Mouse (Mus musculus) liver, embryonic 16.5 days (tissue): Measurements from ENCODE around the gene Med8. TPM values are rescaled to one million over a fixed set of nuclear protein-coding genes. Genes with fewer than 3 reads are reported as not detected.

Experiments
- ATAC-seq: fragments of 200-750 bp; cut with Nextera tagmentation; 2 replicates; pipeline ENCODE4 v1.8.0; 2017; ENCODE audit warnings: low read depth, mild to moderate bottlenecking, moderate number of reproducible peaks, moderate library complexity
- H3K27ac ChIP-seq: fragments of 300-500 bp; sonication (generic); 2 replicates; pipeline ENCODE4 v1.5.1; 2014; ENCODE audit warnings: mild to moderate bottlenecking, low read length
- H3K27me3 ChIP-seq: fragments of 300-500 bp; sonication (generic); 2 replicates; pipeline ENCODE4 v1.6.1; 2014; ENCODE audit warnings: low read depth, low read length, mixed read lengths; ENCODE audit not compliant: control insufficient read depth, insufficient read depth
- H3K36me3 ChIP-seq: fragments of 300-500 bp; sonication (generic); 2 replicates; pipeline ENCODE4 v1.6.1; 2014; ENCODE audit warnings: mild to moderate bottlenecking; ENCODE audit not compliant: control insufficient read depth, insufficient read depth
- H3K4me1 ChIP-seq: fragments of 300-500 bp; sonication (generic); 2 replicates; pipeline ENCODE4 v1.6.1; 2014; ENCODE audit warnings: low read depth, low read length, mixed read lengths; ENCODE audit not compliant: control insufficient read depth
- H3K4me2 ChIP-seq: fragments of 300-500 bp; sonication (generic); 2 replicates; pipeline ENCODE4 v1.6.1; 2014; ENCODE audit warnings: low read depth, low read length, mixed read lengths
- H3K4me3 ChIP-seq: fragments of 300-500 bp; sonication (generic); 2 replicates; pipeline ENCODE4 v1.5.1; 2014; ENCODE audit warnings: low read depth, mild to moderate bottlenecking, low read length
- H3K9ac ChIP-seq: fragments of 300-500 bp; sonication (generic); 2 replicates; pipeline ENCODE4 v1.6.1; 2014; ENCODE audit warnings: low read depth, low read length
- H3K9me3 ChIP-seq: fragments of 300-500 bp; sonication (generic); replicated peaks from 2 replicates; pipeline ENCODE4 v1.6.1; 2016; ENCODE audit warnings: low read length; ENCODE audit not compliant: control insufficient read depth
- WGBS: fragments of 180-500 bp; shearing (Covaris S2); extraction: QIAGEN DNeasy Blood & Tissue Kit; methylation state at CpG from one replicate; pipeline ENCODE4 v1.1.7; 2014; ENCODE audit not compliant: insufficient replicate concordance; 5-methylcytosine and 5-hydroxymethylcytosine counted together
- polyA plus RNA-seq: library from polyadenylated mRNA; unstranded; fragments of >200 nt; fragmentation: Nextera tagmentation; extraction: Ambion mirVana; gene quantifications from 2 replicates; pipeline ENCODE4 v1.2.1, GENCODE M21; 2015

The Med8 gene
- polyA plus RNA-seq, 1 experiment from 2014 or later: 60.9 TPM

DNA sequence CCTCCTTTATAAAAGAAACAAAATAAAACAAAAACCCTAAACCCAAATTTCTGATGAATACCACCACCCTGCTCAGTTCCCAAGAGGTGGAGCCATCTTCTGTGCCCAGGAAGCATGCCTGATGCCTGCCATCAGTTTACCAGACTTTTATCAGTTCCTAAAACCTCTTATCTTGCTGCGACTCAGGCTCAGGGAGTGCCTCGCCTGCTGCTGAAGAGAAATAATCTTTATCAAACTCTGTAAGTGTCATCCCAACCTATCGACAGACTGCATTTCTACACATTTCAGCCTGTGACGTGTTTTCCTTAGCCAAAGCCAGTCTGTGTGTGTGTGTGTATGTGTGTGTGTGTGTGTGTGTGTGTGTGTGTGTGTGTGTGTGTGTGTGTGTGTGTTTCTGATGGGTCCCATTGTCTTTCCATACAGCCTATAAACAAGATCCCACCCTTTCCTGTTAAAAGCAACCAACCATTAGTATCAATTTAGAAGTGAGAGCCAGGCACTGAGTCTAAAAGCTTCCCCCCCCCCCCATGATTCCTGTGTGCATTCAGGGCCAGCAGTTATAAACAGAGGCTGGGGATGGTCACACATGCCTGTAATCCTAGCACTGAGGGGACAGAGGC, 15.5 kb downstream of the Med8 start:
- 16% methylated on average over 4 of the region's 4 CpGs for WGBS
- ATAC-seq: peak; percentile 60
- Histone ChIP-seq H3K9ac (peak overlapping the region; percentile 40; the same call in 1 of the 2 replicates), H3K4me3 (no peak overlapping the region), H3K4me1 (peaks cover 54% of the 10 kb centered on the region), H3K27ac (peak overlapping the region; percentile 90), H3K36me3 (peaks cover 2% of the 10 kb centered on the region; the same call in 1 of the 2 replicates), H3K27me3 (no peaks in the 10 kb centered on the region), H3K4me2 (peak overlapping the region; percentile 37), H3K9me3 (no peaks in the 10 kb centered on the region)

DNA sequence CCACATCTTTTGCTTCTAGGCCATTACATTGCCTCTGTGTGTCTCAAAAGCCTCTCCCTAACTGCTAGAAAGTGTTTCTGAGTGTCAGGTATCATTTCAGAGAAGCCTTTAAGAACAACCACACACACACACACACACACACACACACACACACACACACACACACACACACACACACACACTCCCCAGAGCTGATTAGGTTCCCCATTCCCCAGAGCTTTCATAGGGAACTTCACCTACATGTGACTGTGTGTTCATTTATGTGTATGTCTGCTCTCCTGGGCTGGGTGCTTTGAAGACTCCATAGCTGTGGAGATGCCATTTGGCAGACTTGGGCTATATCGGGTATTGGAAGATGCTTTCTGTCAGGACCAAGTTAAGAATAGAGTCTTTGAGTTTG, 16.2 kb downstream of the Med8 start:
- H3K4me2 ChIP-seq: no peak overlapping the region
- no peaks in the 10 kb centered on the region for H3K9me3 ChIP-seq
- no peaks in the 10 kb centered on the region for H3K27me3 ChIP-seq
- H3K9ac ChIP-seq: no peak overlapping the region
- H3K36me3 ChIP-seq: peaks cover 3% of the 10 kb centered on the region
- H3K4me3 ChIP-seq: no peak overlapping the region
- 79% methylated on average over 1 of the region's 1 CpGs for WGBS
- no peak for ATAC-seq
- H3K27ac ChIP-seq: peak overlapping the region; percentile 90
- peaks cover 61% of the 10 kb centered on the region for H3K4me1 ChIP-seq

DNA sequence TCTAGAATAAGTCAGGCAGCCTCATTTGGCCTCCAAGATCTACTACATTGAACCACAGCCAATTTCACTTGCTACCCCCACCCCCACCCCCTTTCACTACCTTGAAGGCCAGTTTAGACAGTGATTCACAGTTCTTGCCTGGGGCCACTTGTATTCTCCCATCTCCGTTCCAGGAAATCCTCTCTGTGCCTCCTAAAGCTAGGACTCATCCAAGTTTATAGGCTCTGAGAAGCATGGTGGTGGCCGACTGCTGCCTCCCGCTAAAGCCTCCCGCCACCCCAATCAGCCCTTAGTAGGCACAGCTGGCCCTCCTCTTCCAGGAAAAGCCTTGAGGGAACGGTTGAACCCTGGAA, 18.3 kb downstream of the Med8 start:
- H3K4me3 ChIP-seq: peak overlapping the region; percentile 82
- peak overlapping the region; percentile 96 for H3K4me2 ChIP-seq
- H3K9me3 ChIP-seq: no peaks in the 10 kb centered on the region
- H3K4me1 ChIP-seq: peaks cover 74% of the 10 kb centered on the region
- peak overlapping the region; percentile 92 for H3K9ac ChIP-seq
- H3K27me3 ChIP-seq: no peaks in the 10 kb centered on the region
- ATAC-seq: peak; percentile 1
- peaks cover 23% of the 10 kb centered on the region for H3K36me3 ChIP-seq
- peak overlapping the region; percentile 92 for H3K27ac ChIP-seq
- WGBS: 9% methylated on average over 5 of the region's 5 CpGs

DNA sequence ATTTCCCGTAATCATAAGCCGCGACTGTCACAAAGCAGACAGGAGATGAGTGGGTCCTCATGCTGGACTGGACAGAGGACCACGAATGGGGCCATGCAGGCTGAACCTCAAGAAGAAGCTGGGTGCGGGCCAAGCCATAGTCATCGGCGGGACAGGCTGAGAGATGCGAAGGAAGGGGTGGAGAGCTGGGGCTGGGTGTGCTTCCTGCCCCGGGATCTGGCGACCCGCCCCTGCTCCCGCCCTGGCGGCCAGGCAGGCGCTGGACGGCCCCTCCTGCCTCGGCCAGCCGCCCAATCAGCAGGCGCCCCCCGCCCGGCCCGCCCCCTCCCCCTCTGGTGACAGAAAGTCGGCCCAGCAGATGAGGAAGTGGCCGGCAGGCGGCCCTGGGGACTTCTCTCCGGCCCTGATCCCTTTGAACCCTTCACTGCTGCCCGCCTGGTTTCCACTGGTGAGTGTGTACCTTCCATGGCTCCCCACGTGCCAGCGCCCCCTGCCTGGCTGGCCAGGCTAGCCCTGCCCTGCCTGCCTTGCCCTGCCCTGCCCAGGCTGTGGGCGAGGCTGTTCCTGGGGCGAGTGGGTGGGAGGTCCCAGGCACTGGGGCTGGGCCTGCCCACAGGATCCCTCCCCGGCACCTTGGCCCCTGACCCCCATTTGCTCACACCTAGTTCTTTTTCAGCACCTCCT, 18.8 kb downstream of the Med8 start, which contains the start of gene Elovl1:
Gene Elovl1, plus strand, starts transcription at position 326 of the 684 bp plus-strand sequence.
- Histone ChIP-seq H3K9ac (peak within 1 kb of the TSS; percentile 92), H3K4me3 (peak within 1 kb of the TSS; percentile 82), H3K4me1 (peaks cover 77% of the 10 kb centered on the region), H3K36me3 (peaks cover 29% of the 10 kb centered on the region), H3K4me2 (peak within 1 kb of the TSS; percentile 96), H3K27me3 (no peaks in the 10 kb centered on the region), H3K9me3 (no peaks in the 10 kb centered on the region), H3K27ac (peak within 1 kb of the TSS; percentile 92)
- 0% methylated on average over 28 of the region's 31 CpGs for WGBS
- peak; percentile 91 for ATAC-seq

DNA sequence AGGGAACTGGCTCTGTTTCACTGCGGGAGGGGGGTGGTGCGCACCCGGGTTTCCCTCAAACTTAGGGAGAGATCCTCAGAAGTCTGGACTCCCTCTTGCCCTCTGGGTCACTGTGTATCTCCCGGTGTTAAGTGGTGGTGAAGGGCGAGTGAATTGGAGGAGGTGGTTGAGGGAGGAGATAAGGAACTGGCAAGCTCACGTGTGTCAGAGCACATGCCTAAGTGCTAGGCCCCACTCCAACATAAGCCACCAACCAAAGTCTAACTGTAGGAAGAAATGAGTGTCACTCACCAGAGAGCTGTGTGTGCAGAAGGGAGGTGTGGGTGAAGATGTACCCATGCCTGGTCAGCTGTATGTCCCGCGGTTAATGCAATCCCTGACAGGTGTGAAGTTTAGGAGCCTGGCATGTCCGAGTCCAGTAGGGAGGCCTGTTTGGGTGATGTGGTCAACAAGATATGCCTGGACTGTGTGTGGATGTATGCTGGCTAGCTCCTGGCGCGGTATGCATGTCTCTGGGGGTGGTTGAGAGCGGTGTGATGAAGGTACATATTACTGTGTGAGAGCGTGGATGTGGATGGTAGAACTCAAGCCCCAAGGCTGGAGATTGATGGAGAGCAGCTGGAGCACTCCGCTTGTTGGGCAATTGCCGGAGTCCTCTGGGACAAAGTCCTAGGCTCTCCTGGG, 19.5 kb downstream of the Med8 start:
- Histone ChIP-seq H3K4me3 (peak overlapping the region; percentile 82), H3K27ac (peak overlapping the region; percentile 92), H3K27me3 (no peaks in the 10 kb centered on the region), H3K4me1 (peaks cover 80% of the 10 kb centered on the region), H3K4me2 (peak overlapping the region; percentile 96), H3K36me3 (peaks cover 36% of the 10 kb centered on the region), H3K9ac (peak overlapping the region; percentile 92), H3K9me3 (no peaks in the 10 kb centered on the region)
- ATAC-seq: peak; percentile 31
- 21% methylated on average over 15 of the region's 15 CpGs for WGBS

DNA sequence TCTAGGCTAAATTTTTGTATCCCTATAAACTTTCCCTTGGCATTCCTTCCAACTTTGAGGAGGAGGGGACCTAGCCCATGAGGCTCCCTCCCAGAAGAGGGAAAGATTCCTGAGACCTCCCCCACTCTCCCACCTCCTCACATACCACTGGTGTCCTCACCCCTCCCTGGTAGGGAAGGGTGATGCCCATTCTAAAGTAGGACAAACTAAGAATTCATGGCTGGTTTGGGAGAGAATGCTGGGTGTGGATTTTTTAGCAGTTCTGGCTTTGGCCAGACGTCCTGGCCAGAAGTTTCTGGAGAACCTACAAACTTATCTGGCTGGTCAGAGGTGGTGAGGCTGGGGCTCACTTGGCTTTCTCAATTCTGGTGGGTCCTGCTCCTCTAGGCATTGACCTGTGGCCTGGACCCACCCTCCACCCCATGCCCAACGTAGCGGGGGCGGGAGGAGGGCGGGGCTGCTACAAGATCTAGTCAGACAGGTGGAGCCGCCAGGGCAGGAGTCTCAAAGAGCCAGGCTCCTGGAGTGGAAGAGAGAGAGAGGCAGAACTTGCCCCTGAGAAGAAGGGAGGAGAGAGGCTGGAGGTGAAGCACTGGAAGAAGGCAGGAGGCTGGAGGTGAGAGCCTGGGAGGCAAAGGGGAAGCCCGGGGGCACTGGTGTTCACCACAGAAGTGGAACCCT, 20.2 kb downstream of the Med8 start:
- peaks cover 43% of the 10 kb centered on the region for H3K36me3 ChIP-seq
- peak overlapping the region; percentile 92 for H3K9ac ChIP-seq
- 13% methylated on average over 7 of the region's 7 CpGs for WGBS
- H3K4me1 ChIP-seq: peaks cover 80% of the 10 kb centered on the region
- peak overlapping the region; percentile 92 for H3K27ac ChIP-seq
- ATAC-seq: no peak
- H3K4me3 ChIP-seq: peak overlapping the region; percentile 82
- peak overlapping the region; percentile 96 for H3K4me2 ChIP-seq
- no peaks in the 10 kb centered on the region for H3K27me3 ChIP-seq
- no peaks in the 10 kb centered on the region for H3K9me3 ChIP-seq

DNA sequence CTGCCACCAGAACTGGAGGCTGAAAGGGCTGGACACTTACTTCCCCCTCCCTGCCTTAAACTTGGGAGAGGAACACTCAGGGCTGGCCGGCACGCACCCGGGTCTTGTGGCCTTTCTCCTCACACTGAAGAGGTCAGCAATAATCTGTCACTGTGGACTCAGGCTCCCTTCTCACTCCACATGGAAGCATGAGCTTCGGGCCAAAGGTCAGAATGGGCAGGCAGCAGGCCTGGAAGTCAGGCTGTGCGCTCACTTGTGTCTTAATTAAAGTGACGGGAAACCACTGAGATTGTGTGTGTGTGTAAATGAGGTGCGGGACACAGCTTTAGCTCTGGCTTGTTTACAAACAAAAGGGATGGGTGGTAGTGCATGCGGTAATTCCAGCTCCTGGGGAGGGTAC, 23.2 kb downstream of the Med8 start:
- no peak overlapping the region; the same call in 1 of the 2 replicates for H3K9ac ChIP-seq
- H3K27ac ChIP-seq: peak overlapping the region; percentile 50
- H3K36me3 ChIP-seq: peaks cover 56% of the 10 kb centered on the region

DNA sequence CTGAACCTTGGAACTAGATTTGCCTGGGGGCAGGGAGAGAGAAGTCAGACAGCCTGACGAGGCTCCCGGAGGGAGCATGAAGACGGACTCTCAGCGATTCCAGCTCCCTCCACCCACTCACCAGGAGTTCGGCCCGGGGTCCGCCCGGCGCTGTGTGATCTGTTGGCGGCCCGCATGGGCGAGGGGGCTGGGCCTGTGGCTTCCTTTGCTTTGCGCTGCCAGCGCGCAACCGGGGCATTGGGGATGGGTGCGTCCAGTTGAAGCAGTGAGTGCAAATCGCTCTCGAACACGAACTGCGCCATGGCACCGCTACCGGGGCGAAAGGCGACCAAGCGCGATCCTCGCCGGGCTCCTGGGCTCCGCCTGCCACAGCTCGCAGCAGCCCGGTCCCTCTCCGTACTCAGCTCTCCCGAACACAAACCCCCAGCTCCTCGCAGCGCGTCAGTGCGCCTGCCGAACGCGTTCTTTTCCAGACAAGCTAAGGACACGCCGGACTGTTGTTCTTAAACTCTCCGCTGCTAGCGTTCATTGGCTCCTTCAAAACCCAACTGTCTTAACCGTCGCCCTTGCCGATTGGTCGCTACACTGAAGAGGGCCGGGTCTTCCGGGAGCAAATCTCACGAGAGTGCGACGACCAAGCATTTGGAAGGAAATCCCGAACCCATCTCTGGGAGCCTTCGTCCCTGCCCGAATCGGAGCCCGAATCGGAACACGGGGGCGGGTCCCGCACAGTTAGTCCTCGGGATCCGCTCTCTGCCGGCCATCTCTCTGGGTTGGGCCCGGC, 27.9 kb downstream of the Med8 start, which contains the start of gene Cdc20:
Gene Cdc20, minus strand, starts transcription at position 533 of the 784 bp plus-strand sequence.
- Histone ChIP-seq H3K36me3 (peaks cover 36% of the 10 kb centered on the region), H3K9me3 (no peaks in the 10 kb centered on the region), H3K4me2 (peak within 1 kb of the TSS; percentile 89), H3K27ac (peak within 1 kb of the TSS; percentile 91), H3K4me1 (peaks cover 45% of the 10 kb centered on the region), H3K27me3 (no peaks in the 10 kb centered on the region), H3K4me3 (peak within 1 kb of the TSS; percentile 90), H3K9ac (peak within 1 kb of the TSS; percentile 91)
- peak; percentile 95 for ATAC-seq
- WGBS: 0% methylated on average over 67 of the region's 67 CpGs

More for the DNA sequence above, 23.2 kb downstream of the Med8 start:
- ATAC-seq: no peak
- Histone ChIP-seq H3K4me2 (no peak overlapping the region), H3K27me3 (no peaks in the 10 kb centered on the region), H3K4me3 (no peak overlapping the region), H3K9me3 (no peaks in the 10 kb centered on the region), H3K4me1 (peaks cover 74% of the 10 kb centered on the region)
- 70% methylated on average over 8 of the region's 8 CpGs for WGBS
